Mouse (Mus musculus): ENCODE measurements around the gene Fasl. TPM values are rescaled to one million over a fixed set of nuclear protein-coding genes. Genes with fewer than 3 reads are reported as not detected.
A peak's percentile ranks its signal among the peaks of the same experiment; 100 is the strongest.

The Fasl gene
- polyA plus RNA-seq, 1 experiment from 2014 or later = not detected

DNA sequence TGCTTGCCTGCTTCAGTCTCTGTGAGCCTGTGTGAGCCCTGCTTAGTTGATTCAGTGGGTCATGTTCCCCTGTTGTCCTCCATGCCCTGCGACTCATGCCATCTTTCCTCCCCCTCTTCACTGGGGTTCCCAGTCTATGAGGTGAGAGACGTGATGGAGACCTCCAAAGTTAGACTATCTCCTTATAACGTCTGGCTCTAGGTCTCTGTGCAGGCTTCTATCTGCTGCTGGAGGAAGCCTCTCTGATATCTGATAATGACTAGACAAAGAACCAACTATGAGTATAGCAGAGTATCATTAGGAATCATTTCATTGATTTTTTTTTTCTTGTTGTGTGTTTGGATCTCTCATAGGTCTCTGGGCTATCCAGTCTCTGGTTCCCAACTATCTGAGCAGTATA, 31.7 kb downstream of the Fasl start:
- DNase-seq (ENCODE audit: low spot score) = no peak
- no peak for TF ChIP-seq EP300 (optimal IDR thresholded peaks at IDR 0.05)
- TF ChIP-seq CTCF (IDR thresholded peaks at IDR 0.05; ENCODE audit: low read depth) = no peak
- no peak for ATAC-seq (ENCODE audit: low FRiP score, low TSS enrichment)

DNA sequence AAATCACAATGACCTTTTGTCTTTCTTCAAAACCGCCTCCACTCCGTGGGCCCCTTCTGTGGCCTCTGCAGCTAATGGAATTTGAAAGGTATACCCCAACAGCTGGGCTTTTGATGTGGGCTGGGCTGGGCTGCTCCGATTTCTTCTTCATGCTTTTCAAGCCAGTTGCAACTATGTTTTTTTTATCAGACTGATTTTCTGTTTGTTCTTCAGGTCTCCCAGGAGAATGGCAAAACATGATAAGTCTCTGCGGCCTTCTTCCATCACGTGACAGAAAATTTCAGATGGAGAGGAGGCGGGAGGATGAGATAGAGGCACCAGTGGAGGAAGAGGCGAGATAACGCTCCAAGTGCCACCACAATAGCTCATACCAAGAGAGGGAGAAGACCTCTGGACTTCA, 37.0 kb downstream of the Fasl start:
- Histone ChIP-seq H3K9me3 (ENCODE audit: control insufficient read depth, low read length) (no peaks in the 10 kb centered on the region), H3K4me1 (replicated peaks; ENCODE audit: control insufficient read depth, insufficient read depth) (no peaks in the 10 kb centered on the region), H3K27me3 (ENCODE audit: control insufficient read depth, insufficient read depth, low read length) (no peaks in the 10 kb centered on the region), H3K27ac (replicated peaks) (no peak overlapping the region), H3K4me3 (ENCODE audit: low read depth, low read length) (no peak overlapping the region), H3K9ac (ENCODE audit: low read length) (no peak overlapping the region), H3K4me2 (replicated peaks; ENCODE audit: low read depth) (no peak overlapping the region), H3K36me3 (ENCODE audit: control insufficient read depth, insufficient read depth, low read length) (no peaks in the 10 kb centered on the region)
- TF ChIP-seq CTCF (IDR thresholded peaks at IDR 0.05; ENCODE audit: low read depth) (no peak), EP300 (optimal IDR thresholded peaks at IDR 0.05) (no peak)
- WGBS = 48% methylated on average over 8 of the region's 8 CpGs
- DNase-seq (ENCODE audit: low spot score) = no peak
- no peak for ATAC-seq (ENCODE audit: low FRiP score, low TSS enrichment)

More for the DNA sequence above, 31.7 kb downstream of the Fasl start:
- Histone ChIP-seq H3K9me3 (ENCODE audit: control insufficient read depth, low read length) (no peaks in the 10 kb centered on the region), H3K36me3 (ENCODE audit: control insufficient read depth, insufficient read depth, low read length) (no peaks in the 10 kb centered on the region), H3K27ac (replicated peaks) (no peak overlapping the region), H3K27me3 (ENCODE audit: control insufficient read depth, insufficient read depth, low read length) (no peaks in the 10 kb centered on the region), H3K4me2 (replicated peaks; ENCODE audit: low read depth) (no peak overlapping the region), H3K4me3 (ENCODE audit: low read depth, low read length) (no peak overlapping the region), H3K4me1 (replicated peaks; ENCODE audit: control insufficient read depth, insufficient read depth) (no peaks in the 10 kb centered on the region), H3K9ac (ENCODE audit: low read length) (no peak overlapping the region)
- WGBS = 87% methylated on average over 3 of the region's 3 CpGs

DNA sequence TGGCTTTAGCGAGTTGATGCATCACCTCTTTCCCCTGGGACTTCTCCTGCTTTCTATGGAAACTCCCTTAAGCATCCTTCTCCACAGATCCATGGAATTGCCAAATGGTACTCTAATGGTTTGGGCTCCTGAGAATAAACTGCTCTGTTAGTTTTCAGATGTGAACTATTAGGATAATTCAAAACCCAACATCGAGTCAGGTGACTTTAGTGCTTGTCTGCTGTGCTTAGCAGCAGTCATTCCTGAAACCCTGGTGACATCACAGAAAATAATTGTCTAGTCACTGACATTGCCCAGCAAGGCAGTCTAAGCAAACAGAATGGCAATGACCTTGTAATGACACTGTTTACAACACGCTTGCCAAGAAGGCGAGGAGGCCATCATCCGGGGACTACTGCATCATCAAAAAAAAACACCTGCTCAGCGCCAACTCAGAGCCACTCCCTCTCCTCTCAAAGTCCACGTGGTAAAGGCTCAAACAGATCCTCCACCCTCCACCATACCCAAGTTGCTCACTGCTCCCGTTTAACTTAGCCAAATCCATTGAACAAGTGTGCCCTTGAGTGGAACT, 37.7 kb downstream of the Fasl start:
- no peak for TF ChIP-seq CTCF (IDR thresholded peaks at IDR 0.05; ENCODE audit: low read depth)
- no peak for TF ChIP-seq EP300 (optimal IDR thresholded peaks at IDR 0.05)
- 53% methylated on average over 8 of the region's 8 CpGs for WGBS
- Histone ChIP-seq H3K9ac (ENCODE audit: low read length) (no peak overlapping the region), H3K27ac (replicated peaks) (no peak overlapping the region), H3K4me1 (replicated peaks; ENCODE audit: control insufficient read depth, insufficient read depth) (no peaks in the 10 kb centered on the region), H3K36me3 (ENCODE audit: control insufficient read depth, insufficient read depth, low read length) (no peaks in the 10 kb centered on the region), H3K27me3 (ENCODE audit: control insufficient read depth, insufficient read depth, low read length) (no peaks in the 10 kb centered on the region), H3K4me3 (ENCODE audit: low read depth, low read length) (no peak overlapping the region), H3K4me2 (replicated peaks; ENCODE audit: low read depth) (no peak overlapping the region), H3K9me3 (ENCODE audit: control insufficient read depth, low read length) (no peaks in the 10 kb centered on the region)
- no peak for DNase-seq (ENCODE audit: low spot score)
- no peak for ATAC-seq (ENCODE audit: low FRiP score, low TSS enrichment)

DNA sequence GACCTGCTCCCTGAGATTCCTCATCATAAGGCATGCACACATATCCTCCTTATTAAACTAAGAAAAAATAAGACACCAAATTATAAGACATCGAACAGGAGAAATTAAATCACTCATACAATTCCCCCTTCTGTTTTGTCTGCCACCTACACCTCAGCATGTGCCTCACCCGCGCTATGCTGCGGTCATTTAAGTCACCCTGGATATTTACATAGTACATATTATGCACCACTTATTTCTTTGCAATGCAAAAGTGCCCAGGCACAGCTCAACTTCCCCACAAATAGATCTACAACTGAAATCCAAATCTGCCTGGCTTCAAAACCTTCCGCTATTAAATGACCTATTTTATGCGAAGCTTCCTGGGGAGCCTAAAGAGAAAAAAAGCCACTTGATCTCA, 39.6 kb downstream of the Fasl start:
- DNase-seq (ENCODE audit: low spot score) = no peak
- no peak for ATAC-seq (ENCODE audit: low FRiP score, low TSS enrichment)
- H3K4me1 ChIP-seq (replicated peaks; ENCODE audit: control insufficient read depth, insufficient read depth) = no peaks in the 10 kb centered on the region
- no peak overlapping the region for H3K9ac ChIP-seq (ENCODE audit: low read length)
- no peak overlapping the region for H3K27ac ChIP-seq (replicated peaks)
- WGBS = 76% methylated on average over 6 of the region's 6 CpGs
- no peak overlapping the region for H3K4me3 ChIP-seq (ENCODE audit: low read depth, low read length)
- H3K4me2 ChIP-seq (replicated peaks; ENCODE audit: low read depth) = no peak overlapping the region
- no peaks in the 10 kb centered on the region for H3K27me3 ChIP-seq (ENCODE audit: control insufficient read depth, insufficient read depth, low read length)
- no peaks in the 10 kb centered on the region for H3K9me3 ChIP-seq (ENCODE audit: control insufficient read depth, low read length)
- H3K36me3 ChIP-seq (ENCODE audit: control insufficient read depth, insufficient read depth, low read length) = no peaks in the 10 kb centered on the region
- TF ChIP-seq EP300 (optimal IDR thresholded peaks at IDR 0.05) (no peak), CTCF (IDR thresholded peaks at IDR 0.05; ENCODE audit: low read depth) (no peak)

DNA sequence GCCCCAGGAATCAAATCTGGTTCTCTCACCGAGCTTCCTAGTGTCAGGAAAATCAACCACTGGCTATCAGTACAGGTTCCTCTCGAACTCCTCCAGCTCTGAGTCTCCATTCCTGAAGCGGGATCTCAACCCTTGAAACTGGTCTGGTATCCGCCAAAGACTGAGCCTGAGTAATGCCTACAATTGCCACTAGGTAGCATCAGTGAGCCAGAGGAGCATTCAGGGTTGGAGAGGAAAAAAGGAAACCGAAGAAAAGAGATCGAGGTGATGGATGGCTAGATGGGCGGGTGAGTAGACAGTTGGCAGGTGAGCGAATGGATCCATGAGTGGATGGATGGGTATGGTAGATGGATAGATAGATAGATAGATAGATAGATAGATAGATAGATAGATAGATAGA, 40.2 kb downstream of the Fasl start:
- Histone ChIP-seq H3K4me1 (replicated peaks; ENCODE audit: control insufficient read depth, insufficient read depth) (no peaks in the 10 kb centered on the region), H3K36me3 (ENCODE audit: control insufficient read depth, insufficient read depth, low read length) (no peaks in the 10 kb centered on the region), H3K27ac (replicated peaks) (no peak overlapping the region), H3K9me3 (ENCODE audit: control insufficient read depth, low read length) (no peaks in the 10 kb centered on the region), H3K4me2 (replicated peaks; ENCODE audit: low read depth) (no peak overlapping the region), H3K27me3 (ENCODE audit: control insufficient read depth, insufficient read depth, low read length) (no peaks in the 10 kb centered on the region), H3K9ac (ENCODE audit: low read length) (no peak overlapping the region), H3K4me3 (ENCODE audit: low read depth, low read length) (no peak overlapping the region)
- ATAC-seq (ENCODE audit: low FRiP score, low TSS enrichment) = no peak
- peak; percentile 71 for DNase-seq (ENCODE audit: low spot score)
- TF ChIP-seq EP300 (optimal IDR thresholded peaks at IDR 0.05) (no peak), CTCF (IDR thresholded peaks at IDR 0.05; ENCODE audit: low read depth) (peak; percentile 94)
- WGBS = 31% methylated on average over 8 of the region's 8 CpGs

DNA sequence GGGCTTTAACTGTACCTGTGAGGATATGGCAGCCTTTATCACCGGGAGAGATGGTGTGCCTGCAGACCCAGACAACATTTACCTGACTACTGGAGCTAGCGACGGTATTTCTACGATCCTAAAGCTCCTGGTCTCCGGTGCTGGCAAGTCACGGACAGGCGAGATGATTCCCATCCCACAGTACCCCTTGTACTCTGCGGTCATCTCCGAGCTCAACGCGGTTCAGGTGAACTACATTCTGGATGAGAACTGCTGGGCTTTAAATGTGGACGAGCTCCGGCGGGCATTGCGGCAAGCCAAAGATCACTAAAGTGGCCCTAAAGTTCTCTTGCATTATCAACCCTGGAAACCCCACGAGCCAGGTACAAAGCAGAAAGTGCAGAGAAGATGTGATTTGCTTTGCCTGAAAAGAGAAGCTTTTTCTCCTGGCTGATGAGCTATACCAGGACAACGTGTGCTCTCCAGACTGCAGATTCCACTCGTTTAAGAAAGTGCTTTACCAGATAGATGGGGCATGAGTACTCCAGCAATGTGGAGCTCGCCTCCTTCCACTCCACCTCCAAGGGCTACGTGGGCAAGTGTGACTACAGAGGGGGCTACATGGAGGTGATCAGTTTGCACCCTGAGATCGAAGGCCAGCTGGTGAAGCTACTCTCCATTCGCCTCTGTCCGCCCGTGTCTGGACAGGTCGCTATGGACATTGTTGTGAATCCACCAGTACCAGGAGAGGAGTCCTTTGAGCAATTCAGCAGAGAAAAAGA, 41.6 kb downstream of the Fasl start:
- Histone ChIP-seq H3K4me3 (ENCODE audit: low read depth, low read length) (no peak overlapping the region), H3K4me2 (replicated peaks; ENCODE audit: low read depth) (no peak overlapping the region), H3K9me3 (ENCODE audit: control insufficient read depth, low read length) (no peaks in the 10 kb centered on the region), H3K27ac (replicated peaks) (no peak overlapping the region), H3K27me3 (ENCODE audit: control insufficient read depth, insufficient read depth, low read length) (no peaks in the 10 kb centered on the region), H3K36me3 (ENCODE audit: control insufficient read depth, insufficient read depth, low read length) (no peaks in the 10 kb centered on the region), H3K9ac (ENCODE audit: low read length) (no peak overlapping the region), H3K4me1 (replicated peaks; ENCODE audit: control insufficient read depth, insufficient read depth) (no peaks in the 10 kb centered on the region)
- WGBS = 86% methylated on average over 25 of the region's 25 CpGs
- no peak for TF ChIP-seq EP300 (optimal IDR thresholded peaks at IDR 0.05)
- ATAC-seq (ENCODE audit: low FRiP score, low TSS enrichment) (no peak), DNase-seq (ENCODE audit: low spot score) (no peak)
